Mouse (Mus musculus) C2C12 (cell line): ENCODE results near the gene Rnf186.

Experiments
- CTCF ChIP-seq: IDR thresholded peaks from one replicate; pipeline ENCODE4 v1.5.1; 2011; ENCODE audit not compliant: control insufficient read depth, insufficient read depth, insufficient read length
- FOSL1 ChIP-seq: IDR thresholded peaks from one replicate; pipeline ENCODE4 v1.8.0; 2011; ENCODE audit warnings: mild to moderate bottlenecking, low read length; ENCODE audit not compliant: poor library complexity, insufficient read depth, severe bottlenecking
- MAX ChIP-seq: IDR thresholded peaks from one replicate; pipeline ENCODE4 v1.6.1; 2011; ENCODE audit warnings: mild to moderate bottlenecking, control low read depth
- MYOD1 ChIP-seq: IDR thresholded peaks from one replicate; pipeline ENCODE4 v1.6.1; 2011; ENCODE audit warnings: low read depth; ENCODE audit not compliant: control insufficient read depth, insufficient read length
- USF1 ChIP-seq: IDR thresholded peaks from one replicate; pipeline ENCODE4 v1.6.1; 2011; ENCODE audit warnings: low read depth, mild to moderate bottlenecking, control low read depth, moderate library complexity

GRCm38 (mm10) chr4:138948257-138948656, 18.7 kb upstream of the Rnf186 start:
- no peak for TF ChIP-seq FOSL1
- TF ChIP-seq MYOD1: no peak
- no peak for TF ChIP-seq CTCF
- no peak for TF ChIP-seq USF1
- no peak for TF ChIP-seq MAX
